Mouse (Mus musculus): ENCODE measurements around the gene P4ha3. TPM values are rescaled to one million over a fixed set of nuclear protein-coding genes. Genes with fewer than 3 reads are reported as not detected.
"Not testable (repeated sequence)": the region's sequence is repeated elsewhere in the genome, so short reads cannot be mapped to it uniquely, and the experiment has no call there.

Gene P4ha3
- polyA plus RNA-seq (2016; fragmentation: Nextera tagmentation; extraction: Ambion mirVana): 6.5 and 7.4 TPM in 2 replicates

DNA sequence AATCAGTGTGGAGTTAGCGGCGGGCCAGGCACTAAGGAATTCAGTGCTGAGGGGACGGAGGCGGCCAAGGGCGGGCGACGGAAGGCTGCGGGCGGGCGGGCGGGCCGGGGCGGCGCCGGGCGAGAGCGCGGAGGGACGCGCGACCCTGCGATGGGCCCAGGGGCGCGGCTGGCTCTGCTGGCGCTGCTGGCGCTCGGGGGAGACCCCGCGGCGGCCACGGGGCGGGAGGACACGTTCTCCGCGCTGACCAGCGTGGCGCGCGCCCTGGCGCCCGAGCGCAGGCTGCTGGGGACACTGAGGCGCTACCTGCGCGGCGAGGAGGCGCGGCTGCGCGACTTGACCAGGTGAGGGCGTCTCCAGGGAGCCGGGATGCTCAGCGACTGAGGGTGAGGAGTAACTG is at the start of gene P4ha3:
TSS of gene P4ha3 (plus strand) at position 138 of the 400 bp plus-strand sequence.
- peaks cover 27% of the 10 kb centered on the region for H3K4me1 ChIP-seq
- no peaks in the 10 kb centered on the region for H3K9me3 ChIP-seq
- WGBS: 0% methylated on average over 30 of the region's 53 CpGs
- peaks cover 47% of the 10 kb centered on the region for H3K27me3 ChIP-seq (ENCODE audit: insufficient read depth, poor library complexity, severe bottlenecking)
- H3K4me3 ChIP-seq: peak within 1 kb of the TSS; percentile 82
- no peaks in the 10 kb centered on the region for H3K36me3 ChIP-seq
- DNase-seq (ENCODE audit: low spot score): no peak
- peak within 1 kb of the TSS; percentile 92 for H3K27ac ChIP-seq

DNA sequence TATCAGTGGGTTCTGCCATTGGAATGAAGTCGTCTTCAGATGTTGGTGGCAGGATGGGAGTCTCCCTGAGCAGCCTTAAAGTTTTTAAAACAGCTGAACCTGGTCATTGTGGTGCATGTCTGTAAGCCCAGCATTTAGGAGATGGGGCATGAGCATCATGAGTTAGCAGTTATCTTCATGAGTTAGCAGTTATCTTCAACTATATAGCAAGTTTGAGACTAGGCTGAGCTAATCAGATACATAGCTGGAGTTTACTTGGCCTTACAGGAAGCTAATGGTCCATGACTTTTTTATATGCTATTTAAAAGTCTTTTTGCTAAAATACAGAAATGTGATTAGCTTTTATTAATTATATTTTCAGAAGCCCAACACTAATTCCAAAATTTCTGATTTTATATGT is 47.0 kb upstream of the P4ha3 start:
- H3K4me1 ChIP-seq: 0 out of 2 replicates have a peak, but pooled peaks cover 4% of the 10 kb centered on the region
- H3K27me3 ChIP-seq (ENCODE audit: insufficient read depth, poor library complexity, severe bottlenecking): no peaks in the 10 kb centered on the region
- DNase-seq (ENCODE audit: low spot score): no peak
- H3K9me3 ChIP-seq: no peaks in the 10 kb centered on the region
- H3K36me3 ChIP-seq: no peaks in the 10 kb centered on the region
- WGBS: 89% methylated on average over 1 of the region's 1 CpGs
- no peak overlapping the region for H3K4me3 ChIP-seq
- H3K27ac ChIP-seq: no peak overlapping the region

DNA sequence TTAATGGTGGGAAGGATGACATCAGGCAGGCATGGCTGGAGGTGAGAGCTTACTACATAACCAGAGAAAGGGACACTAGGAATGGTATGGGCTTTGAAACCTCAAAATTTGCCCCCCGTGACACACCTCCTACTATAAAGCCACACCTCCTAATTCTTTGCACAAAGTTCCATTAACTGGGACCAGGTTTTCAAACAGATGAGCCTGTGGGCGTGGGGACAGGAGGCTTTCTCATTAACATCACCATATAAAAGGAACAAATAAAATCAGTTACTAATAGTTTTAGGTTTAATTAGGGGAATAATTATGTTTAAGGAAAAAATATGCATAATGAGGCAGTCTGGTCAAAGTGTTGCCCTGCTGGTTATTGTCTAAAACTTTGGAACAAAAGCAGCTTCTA is 44.7 kb upstream of the P4ha3 start:
- H3K4me3 ChIP-seq: no peak overlapping the region
- no peaks in the 10 kb centered on the region for H3K9me3 ChIP-seq

DNA sequence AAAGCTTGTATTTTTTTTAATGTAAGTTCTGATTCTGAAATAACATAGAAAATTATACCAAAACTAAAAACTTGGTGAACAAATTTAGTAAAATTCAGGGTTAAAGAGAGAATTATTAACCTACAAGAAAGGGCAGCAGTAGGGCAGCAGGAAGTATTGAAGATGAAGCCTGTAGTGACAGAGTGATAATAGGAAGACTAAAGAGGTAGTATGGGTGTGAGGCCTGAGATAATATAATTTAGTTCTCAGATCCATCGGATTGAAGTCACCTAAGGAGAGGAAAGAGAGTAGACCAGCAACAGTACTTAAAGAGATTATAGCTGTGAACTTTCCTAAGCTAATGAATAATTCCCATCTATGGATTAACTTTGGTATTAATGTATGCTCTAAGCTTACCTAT is 42.3 kb upstream of the P4ha3 start:
- 83% methylated on average over 1 of the region's 1 CpGs for WGBS
- no peaks in the 10 kb centered on the region for H3K9me3 ChIP-seq
- no peaks in the 10 kb centered on the region for H3K4me1 ChIP-seq
- H3K27ac ChIP-seq: no peak overlapping the region
- H3K36me3 ChIP-seq: no peaks in the 10 kb centered on the region
- no peak for DNase-seq (ENCODE audit: low spot score)
- no peak overlapping the region for H3K4me3 ChIP-seq
- no peaks in the 10 kb centered on the region for H3K27me3 ChIP-seq (ENCODE audit: insufficient read depth, poor library complexity, severe bottlenecking)

More for the DNA sequence above, 44.7 kb upstream of the P4ha3 start:
- 82% methylated on average over 2 of the region's 2 CpGs for WGBS
- H3K27ac ChIP-seq: no peak overlapping the region
- no peaks in the 10 kb centered on the region for H3K4me1 ChIP-seq
- no peak for DNase-seq (ENCODE audit: low spot score)
- H3K36me3 ChIP-seq: no peaks in the 10 kb centered on the region
- H3K27me3 ChIP-seq (ENCODE audit: insufficient read depth, poor library complexity, severe bottlenecking): no peaks in the 10 kb centered on the region

DNA sequence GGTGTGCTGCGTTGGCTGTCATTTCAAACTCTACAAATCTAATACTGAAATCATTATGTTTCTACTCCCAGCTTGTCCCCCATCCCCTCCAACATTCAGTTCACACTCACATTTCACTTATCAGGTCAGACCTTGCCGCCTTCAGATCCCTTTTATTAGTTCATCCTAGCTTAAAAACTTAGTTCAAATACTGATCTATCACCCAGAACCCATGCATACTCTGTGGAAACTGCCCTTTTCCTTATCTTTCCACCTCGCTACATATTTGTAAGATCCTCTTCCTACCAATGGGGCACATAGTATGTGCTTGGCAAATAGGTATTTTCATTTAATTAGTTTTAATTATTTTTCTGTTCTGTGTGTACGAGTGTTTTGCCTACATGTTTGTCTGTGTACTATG is 41.1 kb upstream of the P4ha3 start:
- WGBS: 84% methylated on average over 4 of the region's 4 CpGs
- no peak for DNase-seq (ENCODE audit: low spot score)

DNA sequence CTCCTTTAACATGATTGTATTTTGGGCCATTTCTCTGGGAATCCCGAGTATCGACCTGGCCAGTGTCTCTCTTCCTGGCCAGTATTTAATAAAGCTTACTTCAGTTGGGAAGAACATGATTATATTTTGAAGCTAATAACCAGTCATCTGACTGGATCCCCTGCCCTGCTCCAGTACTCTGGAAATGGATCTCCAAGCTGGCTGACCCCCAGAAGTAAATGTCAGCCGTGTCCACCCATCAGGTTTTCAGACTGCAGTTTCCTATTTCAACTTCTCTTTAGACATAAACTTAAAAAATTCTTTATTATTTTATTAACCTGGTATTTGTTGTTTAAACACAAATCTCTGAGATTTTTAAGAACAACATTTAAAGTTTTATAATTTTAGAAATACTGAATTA is 40.1 kb upstream of the P4ha3 start:
- 91% methylated on average over 3 of the region's 3 CpGs for WGBS
- H3K9me3 ChIP-seq: no peaks in the 10 kb centered on the region
- H3K27ac ChIP-seq: no peak overlapping the region
- H3K27me3 ChIP-seq (ENCODE audit: insufficient read depth, poor library complexity, severe bottlenecking): no peaks in the 10 kb centered on the region
- no peaks in the 10 kb centered on the region for H3K36me3 ChIP-seq
- H3K4me1 ChIP-seq: no peaks in the 10 kb centered on the region
- no peak for DNase-seq (ENCODE audit: low spot score)
- no peak overlapping the region for H3K4me3 ChIP-seq

More for the DNA sequence above, 41.1 kb upstream of the P4ha3 start:
- Histone ChIP-seq H3K4me1 (no peaks in the 10 kb centered on the region), H3K36me3 (no peaks in the 10 kb centered on the region), H3K27ac (no peak overlapping the region), H3K9me3 (no peaks in the 10 kb centered on the region), H3K4me3 (no peak overlapping the region), H3K27me3 (ENCODE audit: insufficient read depth, poor library complexity, severe bottlenecking) (no peaks in the 10 kb centered on the region)

DNA sequence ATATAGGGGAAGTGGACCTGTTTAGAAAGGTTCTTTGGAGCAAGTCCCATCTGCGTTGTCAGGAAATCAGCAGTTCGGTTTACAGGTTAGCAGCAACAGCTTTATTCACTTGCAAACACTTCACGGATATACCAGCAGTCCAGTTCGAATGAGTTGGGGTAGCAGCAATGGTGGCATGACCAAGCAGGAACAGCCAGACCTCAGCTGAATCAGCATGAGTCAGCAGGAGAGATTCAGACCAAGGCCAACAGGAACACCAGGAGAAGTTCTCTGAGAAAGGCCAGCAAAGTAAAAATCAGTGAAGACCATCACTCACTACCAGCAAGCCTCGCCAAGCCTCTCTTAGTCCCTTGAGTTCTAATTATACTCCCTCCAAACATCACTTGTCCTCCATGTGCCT is 34.7 kb upstream of the P4ha3 start:
- Histone ChIP-seq H3K9me3 (no peaks in the 10 kb centered on the region), H3K27me3 (ENCODE audit: insufficient read depth, poor library complexity, severe bottlenecking) (no peaks in the 10 kb centered on the region), H3K36me3 (peaks cover 7% of the 10 kb centered on the region), H3K27ac (no peak overlapping the region), H3K4me3 (no peak overlapping the region), H3K4me1 (no peaks in the 10 kb centered on the region)
- WGBS: 93% methylated on average over 5 of the region's 5 CpGs
- no peak for DNase-seq (ENCODE audit: low spot score)

DNA sequence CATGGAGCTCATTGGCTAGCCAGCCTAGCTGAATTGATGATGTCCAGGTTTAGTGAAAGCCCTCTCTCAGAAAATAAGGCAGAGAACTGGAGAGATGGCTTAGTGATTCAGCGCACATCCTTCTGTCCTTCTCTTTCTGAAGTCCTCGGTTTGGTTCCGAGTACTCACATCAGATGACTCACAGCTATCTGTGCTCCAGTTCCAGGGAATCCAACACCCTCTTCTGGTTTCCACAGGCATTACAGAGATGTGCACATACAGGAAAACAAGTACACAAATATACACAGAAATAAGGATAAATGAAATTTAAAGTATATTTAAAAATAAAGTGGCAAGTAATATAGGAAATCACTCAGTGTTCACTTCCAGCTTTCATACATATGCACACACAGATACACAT is 23.0 kb upstream of the P4ha3 start:
- 81% methylated on average over 3 of the region's 3 CpGs for WGBS
- Histone ChIP-seq H3K4me3 (no peak overlapping the region), H3K36me3 (no peaks in the 10 kb centered on the region), H3K27ac (no peak overlapping the region), H3K9me3 (no peaks in the 10 kb centered on the region), H3K4me1 (no peaks in the 10 kb centered on the region), H3K27me3 (ENCODE audit: insufficient read depth, poor library complexity, severe bottlenecking) (no peaks in the 10 kb centered on the region)
- no peak for DNase-seq (ENCODE audit: low spot score)

DNA sequence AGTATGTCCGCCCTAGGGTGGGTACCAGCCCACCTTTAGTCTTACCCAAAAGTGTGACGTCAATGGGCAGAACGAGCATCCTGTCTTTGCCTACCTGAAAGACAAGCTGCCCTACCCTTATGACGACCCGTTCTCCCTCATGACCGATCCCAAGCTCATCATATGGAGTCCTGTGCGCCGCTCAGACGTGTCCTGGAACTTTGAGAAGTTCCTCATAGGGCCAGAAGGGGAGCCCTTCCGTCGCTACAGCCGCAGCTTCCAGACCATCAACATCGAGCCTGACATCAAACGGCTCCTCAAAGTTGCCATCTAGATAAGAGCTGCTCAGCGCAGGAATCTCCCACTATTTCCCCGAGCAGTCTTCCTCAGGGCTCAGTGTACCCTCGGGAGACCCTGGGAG is 20.4 kb upstream of the P4ha3 start:
- not testable (repeated sequence) for H3K27ac ChIP-seq; H3K4me3 ChIP-seq; H3K27me3 ChIP-seq (ENCODE audit: insufficient read depth, poor library complexity, severe bottlenecking); H3K36me3 ChIP-seq; H3K9me3 ChIP-seq; DNase-seq (ENCODE audit: low spot score); H3K4me1 ChIP-seq
- WGBS: 39% methylated on average over 17 of the region's 17 CpGs

DNA sequence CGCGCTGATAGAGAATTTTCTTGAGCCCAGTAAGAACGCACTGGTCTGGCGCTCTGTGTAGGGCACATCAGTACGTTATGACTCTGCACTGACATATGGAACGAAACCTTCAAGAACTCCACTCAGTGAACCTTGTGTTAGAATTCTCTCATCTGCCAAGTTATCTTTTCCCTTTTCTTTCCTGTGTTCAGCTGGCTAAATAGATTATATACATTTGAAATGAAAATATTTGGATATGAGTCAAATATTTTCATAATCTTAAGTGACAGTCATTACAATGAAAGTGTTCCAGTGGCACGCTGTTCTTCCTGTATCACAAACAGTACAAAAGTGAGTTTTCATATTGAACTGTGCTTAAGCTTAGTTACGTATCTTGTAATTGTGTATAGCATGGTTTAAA is 13.0 kb upstream of the P4ha3 start:
- H3K4me1 ChIP-seq: no peaks in the 10 kb centered on the region; the same call in 1 of the 2 replicates
- H3K4me3 ChIP-seq: no peak overlapping the region
- WGBS: 94% methylated on average over 8 of the region's 8 CpGs
- no peaks in the 10 kb centered on the region for H3K36me3 ChIP-seq
- no peaks in the 10 kb centered on the region for H3K27me3 ChIP-seq (ENCODE audit: insufficient read depth, poor library complexity, severe bottlenecking)
- H3K9me3 ChIP-seq: no peaks in the 10 kb centered on the region
- no peak overlapping the region for H3K27ac ChIP-seq
- no peak for DNase-seq (ENCODE audit: low spot score)

DNA sequence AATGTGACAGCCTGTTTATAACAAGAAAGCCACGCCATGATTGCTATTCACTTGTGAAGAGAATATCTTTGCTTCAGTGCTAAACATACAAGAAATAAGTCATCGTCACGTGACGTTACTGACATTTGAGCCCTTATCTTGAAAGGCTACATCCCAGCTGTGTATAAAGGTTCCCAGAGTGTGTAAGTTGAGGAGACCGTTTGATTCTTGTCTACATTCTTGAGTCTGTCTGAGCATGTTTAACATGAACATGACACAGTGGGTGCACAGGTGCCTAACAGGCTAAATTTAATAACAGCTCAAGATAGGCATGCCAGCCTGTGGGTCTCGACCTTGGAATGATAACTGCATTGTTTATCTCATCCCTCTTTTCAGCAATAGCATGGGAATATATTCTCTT is 10.8 kb upstream of the P4ha3 start:
- no peak overlapping the region for H3K27ac ChIP-seq
- WGBS: 67% methylated on average over 6 of the region's 6 CpGs
- no peaks in the 10 kb centered on the region for H3K36me3 ChIP-seq
- H3K4me3 ChIP-seq: no peak overlapping the region
- no peaks in the 10 kb centered on the region; the same call in 1 of the 2 replicates for H3K4me1 ChIP-seq
- no peak for DNase-seq (ENCODE audit: low spot score)
- no peaks in the 10 kb centered on the region for H3K9me3 ChIP-seq
- no peaks in the 10 kb centered on the region for H3K27me3 ChIP-seq (ENCODE audit: insufficient read depth, poor library complexity, severe bottlenecking)

DNA sequence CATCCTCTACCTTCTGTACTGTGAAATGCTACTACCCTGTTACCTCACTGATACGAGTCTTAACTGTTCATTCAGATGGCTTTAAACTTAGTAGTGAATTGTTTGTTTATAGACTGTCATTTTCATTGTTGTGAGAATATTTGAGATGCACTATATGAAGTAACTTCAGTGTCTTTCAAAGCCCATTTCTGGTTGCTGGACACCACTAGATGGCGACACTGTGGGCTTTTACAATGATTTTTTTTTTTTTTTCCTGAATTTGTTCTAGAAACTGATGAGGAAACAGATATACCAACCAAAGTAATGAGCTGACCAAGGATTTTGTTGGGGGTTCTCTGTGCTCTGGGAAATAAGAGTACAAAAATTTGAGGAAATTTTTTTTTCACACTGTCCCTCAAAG is 8.9 kb upstream of the P4ha3 start:
- H3K27me3 ChIP-seq (ENCODE audit: insufficient read depth, poor library complexity, severe bottlenecking): no peaks in the 10 kb centered on the region
- H3K4me1 ChIP-seq: no peaks in the 10 kb centered on the region; the same call in 1 of the 2 replicates
- WGBS: 41% methylated on average over 2 of the region's 2 CpGs
- no peak overlapping the region for H3K4me3 ChIP-seq
- H3K36me3 ChIP-seq: no peaks in the 10 kb centered on the region
- H3K27ac ChIP-seq: no peak overlapping the region
- DNase-seq (ENCODE audit: low spot score): no peak
- H3K9me3 ChIP-seq: no peaks in the 10 kb centered on the region

DNA sequence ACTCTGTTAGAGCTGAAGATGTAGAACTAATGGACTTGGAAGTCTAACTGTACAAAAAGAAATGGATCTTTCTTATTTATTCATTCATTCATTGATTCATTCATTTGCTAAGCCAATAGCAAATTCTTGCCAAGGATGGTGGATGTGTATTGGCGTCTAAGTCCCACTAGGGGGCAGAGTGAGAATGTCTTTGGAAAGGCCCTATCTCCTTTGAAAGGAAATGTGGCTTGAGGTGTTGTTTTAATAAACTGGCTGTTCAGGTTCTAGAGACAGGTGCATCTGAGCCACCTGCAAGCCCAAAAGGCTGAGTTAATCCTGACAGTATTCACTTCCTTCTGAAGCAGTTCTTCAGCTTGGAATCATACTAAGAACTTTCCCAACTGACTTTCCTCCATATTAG is 5.5 kb upstream of the P4ha3 start:
- Histone ChIP-seq H3K36me3 (no peaks in the 10 kb centered on the region), H3K27me3 (ENCODE audit: insufficient read depth, poor library complexity, severe bottlenecking) (peaks cover 20% of the 10 kb centered on the region), H3K27ac (no peak overlapping the region), H3K9me3 (no peaks in the 10 kb centered on the region), H3K4me1 (no peaks in the 10 kb centered on the region), H3K4me3 (no peak overlapping the region)
- DNase-seq (ENCODE audit: low spot score): no peak
- WGBS: 0% methylated on average over 1 of the region's 1 CpGs

DNA sequence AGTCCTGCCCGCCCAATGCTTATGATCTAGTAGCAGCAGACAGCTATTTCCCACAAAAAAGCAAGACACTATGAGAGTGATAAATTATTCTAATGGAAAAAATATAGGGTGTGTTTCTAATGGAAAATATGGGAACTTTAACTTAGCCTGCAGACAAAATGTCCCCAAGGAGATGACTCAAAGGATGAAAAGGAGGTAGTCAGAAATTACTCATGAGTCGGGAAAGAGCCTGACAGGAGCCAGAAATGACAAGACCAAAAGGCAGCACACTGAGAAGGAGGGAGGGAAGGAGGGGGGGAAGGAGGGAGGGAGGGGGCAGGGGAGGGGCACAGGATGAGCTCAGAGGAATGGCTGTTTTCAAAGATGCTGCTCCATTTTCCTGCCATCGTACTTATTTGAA is 3.7 kb upstream of the P4ha3 start:
- Histone ChIP-seq H3K27ac (no peak overlapping the region), H3K9me3 (no peaks in the 10 kb centered on the region), H3K4me3 (no peak overlapping the region), H3K27me3 (ENCODE audit: insufficient read depth, poor library complexity, severe bottlenecking) (peaks cover 37% of the 10 kb centered on the region), H3K36me3 (no peaks in the 10 kb centered on the region), H3K4me1 (peaks cover 7% of the 10 kb centered on the region)
- DNase-seq (ENCODE audit: low spot score): no peak
- WGBS: 59% methylated on average over 3 of the region's 3 CpGs
